In genomic region chr12:112195019-112195418, GRCm38 (mm10) we compare ENCODE assay signal across 10 mouse cellular contexts. TPM values are rescaled to one million over a fixed set of nuclear protein-coding genes. Genes with fewer than 3 reads are reported as not detected.
DNase-seq lines count a peak whose midpoint lies in the region; ATAC-seq and TF ChIP-seq lines count a peak whose summit lies in the region.
"Had no signal": no experiment of that assay in that cellular context is flagged by ENCODE, and none has a peak within 500 bp of the region (broad histone marks: within the 10 kb centered on the region; RNA-seq: fewer than 3 reads in every experiment).

No protein-coding gene starts in this region.

- TF ChIP-seq CTCF in forebrain, postnatal 0 days (IDR thresholded peaks at IDR 0.05; ENCODE audit: low read depth): no peak
- TF ChIP-seq CTCF in stomach, postnatal 0 days (IDR thresholded peaks at IDR 0.05; ENCODE audit: low read depth): no peak

- H3K4me2 ChIP-seq in forebrain, postnatal 0 days (ENCODE audit: low read depth): peak overlapping the region; percentile 28; the same call in 1 of the 2 replicates
- peak overlapping the region; percentile 41 for H3K4me2 ChIP-seq in limb, embryonic 13.5 days (replicated peaks)
- H3K4me2 ChIP-seq in stomach, postnatal 0 days (replicated peaks; ENCODE audit: low read depth): peak overlapping the region; percentile 25; the same call in 1 of the 2 replicates

- TF ChIP-seq EP300 in stomach, postnatal 0 days (optimal IDR thresholded peaks at IDR 0.05): no peak

- H3K4me1 ChIP-seq in megakaryocyte, embryonic 14.5 days: no peaks in the 10 kb centered on the region
- 0 out of 2 replicates have a peak, but pooled peaks cover 10% of the 10 kb centered on the region for H3K4me1 ChIP-seq in forebrain, postnatal 0 days (ENCODE audit: insufficient read depth)
- H3K4me1 ChIP-seq in limb, embryonic 13.5 days: peaks cover 25% of the 10 kb centered on the region
- H3K4me1 ChIP-seq in stomach, postnatal 0 days (replicated peaks; ENCODE audit: control insufficient read depth, insufficient read depth): no peaks in the 10 kb centered on the region

- no peak for ATAC-seq in megakaryocyte, adult 5-6 weeks (ENCODE audit: poor library complexity, severe bottlenecking)
- 0 out of 2 replicates have a peak, but pooled peaks have one; percentile 16 for ATAC-seq in forebrain, postnatal 0 days
- no peak for ATAC-seq in limb, embryonic 13.5 days (ENCODE audit: low FRiP score, low read depth)
- no peak for ATAC-seq in stomach, postnatal 0 days (ENCODE audit: low FRiP score, low TSS enrichment)

- DNase-seq in forebrain, postnatal 0 days: no peak
- no peak for DNase-seq in stomach, postnatal 0 days (ENCODE audit: low spot score)
- no peak for DNase-seq in spleen, adult 12 weeks (ENCODE audit: low spot score)
- DNase-seq in right cerebral cortex, postnatal 10 days (ENCODE audit: low spot score in 2 of 2): no peak
- DNase-seq: gastrocnemius, postnatal 36 days; layer of hippocampus, postnatal 36 days had no signal

- H3K27ac ChIP-seq in forebrain, postnatal 0 days (ENCODE audit: low read depth, low read length): no peak overlapping the region
- no peak overlapping the region for H3K27ac ChIP-seq in limb, embryonic 13.5 days
- no peak overlapping the region for H3K27ac ChIP-seq in stomach, postnatal 0 days (replicated peaks)

- WGBS in forebrain, postnatal 0 days: 7% methylated on average over 13 of the region's 13 CpGs
- WGBS in limb, embryonic 13.5 days: 6% methylated on average over 13 of the region's 13 CpGs
- WGBS in stomach, postnatal 0 days: 10% methylated on average over 13 of the region's 13 CpGs

- H3K27me3 ChIP-seq in megakaryocyte, embryonic 14.5 days (replicated peaks): peaks cover 68% of the 10 kb centered on the region
- no peaks in the 10 kb centered on the region for H3K27me3 ChIP-seq in forebrain, postnatal 0 days (ENCODE audit: insufficient read depth, low read length)
- 0 out of 2 replicates have a peak, but pooled peaks cover 4% of the 10 kb centered on the region for H3K27me3 ChIP-seq in limb, embryonic 13.5 days
- H3K27me3 ChIP-seq in stomach, postnatal 0 days (ENCODE audit: control insufficient read depth, insufficient read depth, low read length): no peaks in the 10 kb centered on the region

- peak overlapping the region; percentile 16 for H3K4me3 ChIP-seq in megakaryocyte, embryonic 14.5 days (replicated peaks)
- H3K4me3 ChIP-seq in forebrain, postnatal 0 days (ENCODE audit: low read depth, low read length): no peak overlapping the region
- H3K4me3 ChIP-seq in limb, embryonic 13.5 days: no peak overlapping the region
- no peak overlapping the region for H3K4me3 ChIP-seq in stomach, postnatal 0 days (ENCODE audit: low read depth, low read length)

- H3K9me3 ChIP-seq in megakaryocyte, embryonic 14.5 days: no peaks in the 10 kb centered on the region
- no peaks in the 10 kb centered on the region for H3K9me3 ChIP-seq in forebrain, postnatal 0 days (ENCODE audit: low read length)
- no peaks in the 10 kb centered on the region for H3K9me3 ChIP-seq in limb, embryonic 13.5 days
- H3K9me3 ChIP-seq in stomach, postnatal 0 days (ENCODE audit: control insufficient read depth, low read length): no peaks in the 10 kb centered on the region

- H3K36me3 ChIP-seq in megakaryocyte, embryonic 14.5 days (replicated peaks; ENCODE audit: low read length): no peaks in the 10 kb centered on the region
- no peaks in the 10 kb centered on the region for H3K36me3 ChIP-seq in forebrain, postnatal 0 days (ENCODE audit: insufficient read depth)
- no peaks in the 10 kb centered on the region for H3K36me3 ChIP-seq in limb, embryonic 13.5 days
- no peaks in the 10 kb centered on the region for H3K36me3 ChIP-seq in stomach, postnatal 0 days (ENCODE audit: control insufficient read depth, insufficient read depth, low read length)

- peak overlapping the region; percentile 31 for H3K9ac ChIP-seq in forebrain, postnatal 0 days
- peak overlapping the region; percentile 39; the same call in 1 of the 2 replicates for H3K9ac ChIP-seq in limb, embryonic 13.5 days
- H3K9ac ChIP-seq in stomach, postnatal 0 days (ENCODE audit: low read length): no peak overlapping the region

RNA-seq across cellular contexts. Expression of gene Kif26a, which starts 49.0 kb away (rescaled TPM):
- polyA plus RNA-seq in megakaryocyte, embryonic 14.5 days (2012; ENCODE audit: insufficient read depth, low replicate concordance): not detected in 2 replicates
- not detected in 2 replicates for total RNA-seq in megakaryocyte, adult 5-6 weeks (2015)
- not detected in 2 replicates for total RNA-seq in megakaryocyte, adult 5-6 weeks (2017)
- 50.4 and 55.1 TPM in 2 replicates for total RNA-seq in forebrain, postnatal 0 days (2014; rRNA removed)
- polyA plus RNA-seq in forebrain, postnatal 0 days (2015; fragmentation: Nextera tagmentation; extraction: Ambion mirVana): 5.0 and 6.2 TPM in 2 replicates
- polyA plus RNA-seq in limb, embryonic 13.5 days (2015; fragmentation: Nextera tagmentation; extraction: Ambion mirVana): 5.7 and 6.4 TPM in 2 replicates
- 0.75 and 0.80 TPM in 2 replicates for polyA plus RNA-seq in stomach, postnatal 0 days (2015; fragmentation: Nextera tagmentation; extraction: Ambion mirVana)
- total RNA-seq: megakaryocyte-erythroid progenitor cell, adult 5-6 weeks had no signal
